Mouse (Mus musculus) midbrain, embryonic 14.5 days (tissue): ENCODE data around the gene Bcl2l2. TPM values are rescaled to one million over a fixed set of nuclear protein-coding genes. Genes with fewer than 3 reads are reported as not detected.

Experiments used
- ATAC-seq: fragments of 200-750 bp; cut with Nextera tagmentation; 2 replicates; pipeline ENCODE4 v1.8.0; 2017; ENCODE audit warnings: moderate number of reproducible peaks, moderate library complexity; ENCODE audit not compliant: low FRiP score, low TSS enrichment
- DNase-seq: peaks from one replicate; pipeline ENCODE4 v3.0.0-alpha.2; 2015
- H3K27ac ChIP-seq: fragments of 300-500 bp; sonication (generic); replicated peaks from 2 replicates; pipeline ENCODE4 v1.5.1; 2014; ENCODE audit warnings: mild to moderate bottlenecking, low read depth, low read length, moderate library complexity
- H3K27me3 ChIP-seq: fragments of 300-500 bp; sonication (generic); 2 replicates; pipeline ENCODE4 v1.6.1; 2014; ENCODE audit warnings: low read length, control low read depth, mixed read lengths; ENCODE audit not compliant: control insufficient read depth, insufficient read depth
- H3K36me3 ChIP-seq: fragments of 300-500 bp; sonication (generic); 2 replicates; pipeline ENCODE4 v1.6.1; 2014; ENCODE audit warnings: low read length, control low read depth; ENCODE audit not compliant: control insufficient read depth, insufficient read depth
- H3K4me1 ChIP-seq: fragments of 300-500 bp; sonication (generic); 2 replicates; pipeline ENCODE4 v1.6.1; 2014; ENCODE audit warnings: mild to moderate bottlenecking, antibody characterized with exemption, low read length, control low read depth; ENCODE audit not compliant: control insufficient read depth, insufficient read depth
- H3K4me2 ChIP-seq: fragments of 300-500 bp; sonication (generic); 2 replicates; pipeline ENCODE4 v1.6.1; 2014; ENCODE audit warnings: mild to moderate bottlenecking, low read length, moderate library complexity
- H3K4me3 ChIP-seq: fragments of 300-500 bp; sonication (generic); replicated peaks from 2 replicates; pipeline ENCODE4 v1.5.1; 2014; ENCODE audit warnings: low read depth, low read length
- H3K9ac ChIP-seq: fragments of 300-500 bp; sonication (generic); replicated peaks from 2 replicates; pipeline ENCODE4 v1.6.1; 2014; ENCODE audit warnings: mild to moderate bottlenecking, low read length, moderate library complexity
- H3K9me3 ChIP-seq: fragments of 300-500 bp; sonication (generic); 2 replicates; pipeline ENCODE4 v1.6.1; 2016; ENCODE audit warnings: low read length, control low read depth, mixed read lengths; ENCODE audit not compliant: control insufficient read depth
- WGBS: fragments of 180-500 bp; shearing (Covaris S2); extraction: QIAGEN DNeasy Blood & Tissue Kit; methylation state at CpG from one replicate; pipeline ENCODE4 v1.1.7; 2014; 5-methylcytosine and 5-hydroxymethylcytosine counted together
- polyA plus RNA-seq: library from polyadenylated mRNA; unstranded; fragments of >200 nt; fragmentation: Nextera tagmentation; extraction: Ambion mirVana; gene quantifications from 2 replicates; pipeline ENCODE4 v1.2.1, GENCODE M21; 2014

Gene Bcl2l2
- polyA plus RNA-seq, 1 experiment from 2014 or later: 5.8 TPM

DNA sequence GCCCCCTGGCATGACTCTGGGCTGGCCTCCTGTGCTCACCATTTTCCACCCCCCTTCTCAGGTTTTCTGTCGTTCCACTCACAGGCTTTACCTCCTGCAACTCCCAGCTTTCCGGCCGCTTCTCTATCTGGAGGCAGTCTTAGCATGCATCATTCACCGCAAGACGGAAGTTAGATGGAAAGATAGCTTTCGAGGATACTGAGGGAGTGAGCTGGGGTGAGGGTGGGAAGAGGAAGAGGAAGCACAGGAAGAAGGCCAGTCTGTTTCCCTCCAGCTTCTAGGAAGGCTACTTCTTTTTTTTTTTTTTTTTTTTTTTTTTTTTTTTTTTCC lies 53.6 kb downstream of the Bcl2l2 start:
- H3K27ac ChIP-seq: no peak overlapping the region
- no peak overlapping the region for H3K9ac ChIP-seq
- H3K4me3 ChIP-seq: no peak overlapping the region
- no peaks in the 10 kb centered on the region for H3K36me3 ChIP-seq
- no peak overlapping the region for H3K4me2 ChIP-seq
- no peaks in the 10 kb centered on the region for H3K27me3 ChIP-seq
- peaks cover 11% of the 10 kb centered on the region for H3K4me1 ChIP-seq
- no peaks in the 10 kb centered on the region for H3K9me3 ChIP-seq
- WGBS: 57% methylated on average over 6 of the region's 6 CpGs
- peak; percentile 4 for DNase-seq
- ATAC-seq: no peak

- Histone ChIP-seq H3K4me3 (no peak overlapping the region), H3K9me3 (no peaks in the 10 kb centered on the region), H3K27me3 (no peaks in the 10 kb centered on the region), H3K4me1 (peaks cover 11% of the 10 kb centered on the region), H3K9ac (no peak overlapping the region), H3K4me2 (no peak overlapping the region), H3K27ac (no peak overlapping the region), H3K36me3 (no peaks in the 10 kb centered on the region)
- DNase-seq (no peak), ATAC-seq (no peak)
- 93% methylated on average over 16 of the region's 16 CpGs for WGBS
Observed at GRCm38 (mm10) chr14:54937361-54938182, 54.4 kb downstream of the Bcl2l2 start.

Other genes starting within 250 kb of the Bcl2l2 start
- not detected in 2 replicates for gene Gm17606, start 242.4 kb upstream of the Bcl2l2 start, polyA plus RNA-seq
- gene Cdh24, start 242.0 kb upstream of the Bcl2l2 start, polyA plus RNA-seq: 11.6 and 12.4 TPM in 2 replicates
- 74.0 and 79.1 TPM in 2 replicates for gene 1700123O20Rik, start 197.2 kb upstream of the Bcl2l2 start, polyA plus RNA-seq
- 128 and 143 TPM in 2 replicates for gene Acin1, start 196.4 kb upstream of the Bcl2l2 start, polyA plus RNA-seq
- 0.20 TPM in 2 replicates for gene Gm29776, start 184.5 kb upstream of the Bcl2l2 start, polyA plus RNA-seq
- not detected in 2 replicates for gene Cebpe, start 171.2 kb upstream of the Bcl2l2 start, polyA plus RNA-seq
- gene Slc7a8, start 101.4 kb upstream of the Bcl2l2 start, polyA plus RNA-seq: 5.7 and 7.6 TPM in 2 replicates
- not detected in 2 replicates for gene Rnf212b, start 69.2 kb upstream of the Bcl2l2 start, polyA plus RNA-seq
- gene Homez, start 12.4 kb upstream of the Bcl2l2 start, polyA plus RNA-seq: 6.0 and 9.4 TPM in 2 replicates
- 2.1 and 4.4 TPM in 2 replicates for gene Ppp1r3e, start 5.8 kb upstream of the Bcl2l2 start, polyA plus RNA-seq
- gene Gm20521, start 64 bp downstream of the Bcl2l2 start, polyA plus RNA-seq: not detected in 2 replicates
- 171 and 206 TPM in 2 replicates for gene Pabpn1, start 9.1 kb downstream of the Bcl2l2 start, polyA plus RNA-seq
- 110 and 304 TPM in 2 replicates for gene Slc22a17, start 29.8 kb downstream of the Bcl2l2 start, polyA plus RNA-seq
- gene Efs, start 42.7 kb downstream of the Bcl2l2 start, polyA plus RNA-seq: 10.2 and 18.3 TPM in 2 replicates
- gene Il25, start 49.3 kb downstream of the Bcl2l2 start, polyA plus RNA-seq: not detected in 2 replicates
- gene Cmtm5, start 52.9 kb downstream of the Bcl2l2 start, polyA plus RNA-seq: 4.2 and 4.3 TPM in 2 replicates
- gene Myh6, start 83.5 kb downstream of the Bcl2l2 start, polyA plus RNA-seq: 0.98 and 1.7 TPM in 2 replicates
- gene Gm17428, start 93.6 kb downstream of the Bcl2l2 start, polyA plus RNA-seq: not detected in 2 replicates
- 5.4 and 7.7 TPM in 2 replicates for gene Myh7, start 111.2 kb downstream of the Bcl2l2 start, polyA plus RNA-seq
- 51.7 and 54.3 TPM in 2 replicates for gene Ngdn, start 132.1 kb downstream of the Bcl2l2 start, polyA plus RNA-seq
- gene Zfhx2, start 208.9 kb downstream of the Bcl2l2 start, polyA plus RNA-seq: 24.9 and 28.4 TPM in 2 replicates
- 27.9 and 33.7 TPM in 2 replicates for gene Thtpa, start 211.4 kb downstream of the Bcl2l2 start, polyA plus RNA-seq
- 6.8 and 7.6 TPM in 2 replicates for gene Ap1g2, start 223.2 kb downstream of the Bcl2l2 start, polyA plus RNA-seq
- 31.1 and 38.9 TPM in 2 replicates for gene Jph4, start 233.6 kb downstream of the Bcl2l2 start, polyA plus RNA-seq